Mouse (Mus musculus) embryonic facial prominence, embryonic 12.5 days (tissue): ENCODE results near the gene Plcb4. TPM values are rescaled to one million over a fixed set of nuclear protein-coding genes. Genes with fewer than 3 reads are reported as not detected.

ENCODE experiments used
- ATAC-seq: fragments of 200-750 bp; cut with Nextera tagmentation; 2 replicates; pipeline ENCODE4 v1.8.0; 2017; ENCODE audit not compliant: insufficient number of reproducible peaks, insufficient read depth, low FRiP score, low TSS enrichment
- H3K27ac ChIP-seq: fragments of 300-500 bp; sonication (generic); 2 replicates; pipeline ENCODE4 v1.5.1; 2016; ENCODE audit warnings: mild to moderate bottlenecking
- H3K27me3 ChIP-seq: fragments of 300-500 bp; sonication (generic); 2 replicates; pipeline ENCODE4 v1.6.1; 2016; ENCODE audit warnings: mild to moderate bottlenecking, moderate library complexity
- H3K36me3 ChIP-seq: fragments of 300-500 bp; sonication (generic); 2 replicates; pipeline ENCODE4 v1.6.1; 2016; ENCODE audit warnings: mild to moderate bottlenecking
- H3K4me1 ChIP-seq: fragments of 300-500 bp; sonication (generic); 2 replicates; pipeline ENCODE4 v1.6.1; 2016
- H3K4me2 ChIP-seq: fragments of 300-500 bp; sonication (generic); replicated peaks from 2 replicates; pipeline ENCODE4 v1.6.1; 2016; ENCODE audit warnings: mild to moderate bottlenecking, moderate library complexity
- H3K4me3 ChIP-seq: fragments of 300-500 bp; sonication (generic); 2 replicates; pipeline ENCODE4 v1.5.1; 2016; ENCODE audit warnings: mild to moderate bottlenecking
- H3K9ac ChIP-seq: fragments of 300-500 bp; sonication (generic); 2 replicates; pipeline ENCODE4 v1.6.1; 2016; ENCODE audit warnings: mild to moderate bottlenecking, moderate library complexity
- H3K9me3 ChIP-seq: fragments of 300-500 bp; sonication (generic); 2 replicates; pipeline ENCODE4 v1.6.1; 2016; ENCODE audit warnings: mild to moderate bottlenecking, moderate library complexity
- WGBS: fragments of 180-500 bp; shearing (Covaris S2); methylation state at CpG from one replicate; pipeline ENCODE4 v1.1.7; 2016; 5-methylcytosine and 5-hydroxymethylcytosine counted together
- polyA plus RNA-seq: library from polyadenylated mRNA; unstranded; fragments of >200 nt; fragmentation: Nextera tagmentation; extraction: Ambion mirVana; gene quantifications from 2 replicates; pipeline ENCODE4 v1.2.1, GENCODE M21; 2016

Gene Plcb4
- polyA plus RNA-seq, 1 experiment from 2014 or later = 18.7 TPM

- Histone ChIP-seq H3K4me1 (no peaks in the 10 kb centered on the region; the same call in 1 of the 2 replicates), H3K4me3 (no peak overlapping the region), H3K9ac (no peak overlapping the region), H3K4me2 (no peak overlapping the region), H3K27ac (no peak overlapping the region), H3K9me3 (no peaks in the 10 kb centered on the region), H3K36me3 (no peaks in the 10 kb centered on the region), H3K27me3 (no peaks in the 10 kb centered on the region)
- 75% methylated on average over 3 of the region's 3 CpGs for WGBS
- ATAC-seq = no peak
These were observed 258.2 kb downstream of the Plcb4 start for GRCm38 (mm10) chr2:135917000-135917399.

- no peak overlapping the region for H3K4me3 ChIP-seq
- H3K9me3 ChIP-seq = no peaks in the 10 kb centered on the region
- H3K27me3 ChIP-seq = no peaks in the 10 kb centered on the region
- no peak overlapping the region for H3K4me2 ChIP-seq
- no peak overlapping the region for H3K9ac ChIP-seq
- 75% methylated on average over 5 of the region's 5 CpGs for WGBS
- ATAC-seq = no peak
- H3K36me3 ChIP-seq = no peaks in the 10 kb centered on the region
- H3K27ac ChIP-seq = no peak overlapping the region
- H3K4me1 ChIP-seq = no peaks in the 10 kb centered on the region; the same call in 1 of the 2 replicates
These were observed 259.3 kb downstream of the Plcb4 start for GRCm38 (mm10) chr2:135918116-135918515.

- H3K36me3 ChIP-seq = no peaks in the 10 kb centered on the region
- H3K27ac ChIP-seq = no peak overlapping the region
- no peak overlapping the region for H3K4me3 ChIP-seq
- H3K4me1 ChIP-seq = no peaks in the 10 kb centered on the region
- no peak for ATAC-seq
- H3K9me3 ChIP-seq = no peaks in the 10 kb centered on the region
- H3K4me2 ChIP-seq = no peak overlapping the region
- no peak overlapping the region for H3K9ac ChIP-seq
- no peaks in the 10 kb centered on the region for H3K27me3 ChIP-seq
- 73% methylated on average over 6 of the region's 6 CpGs for WGBS
These were observed 260.8 kb downstream of the Plcb4 start for GRCm38 (mm10) chr2:135919641-135920040.

GRCm38 (mm10) chr2:135926660-135927343 lies 268.0 kb downstream of the Plcb4 start:
- no peak for ATAC-seq
- WGBS = 78% methylated on average over 8 of the region's 8 CpGs

GRCm38 (mm10) chr2:135929021-135929720 lies 270.4 kb downstream of the Plcb4 start:
- H3K9ac ChIP-seq = no peak overlapping the region
- H3K9me3 ChIP-seq = no peaks in the 10 kb centered on the region
- WGBS = 79% methylated on average over 9 of the region's 9 CpGs
- H3K4me1 ChIP-seq = peaks cover 8% of the 10 kb centered on the region; the same call in 1 of the 2 replicates
- H3K27ac ChIP-seq = no peak overlapping the region
- H3K27me3 ChIP-seq = no peaks in the 10 kb centered on the region
- ATAC-seq = no peak
- no peak overlapping the region for H3K4me2 ChIP-seq
- H3K4me3 ChIP-seq = no peak overlapping the region
- no peaks in the 10 kb centered on the region for H3K36me3 ChIP-seq

More at GRCm38 (mm10) chr2:135926660-135927343, 268.0 kb downstream of the Plcb4 start:
- H3K4me3 ChIP-seq = no peak overlapping the region
- no peaks in the 10 kb centered on the region for H3K27me3 ChIP-seq
- no peaks in the 10 kb centered on the region for H3K9me3 ChIP-seq
- no peak overlapping the region for H3K27ac ChIP-seq
- no peak overlapping the region for H3K4me2 ChIP-seq
- no peak overlapping the region for H3K9ac ChIP-seq
- no peaks in the 10 kb centered on the region for H3K36me3 ChIP-seq
- H3K4me1 ChIP-seq = peaks cover 8% of the 10 kb centered on the region; the same call in 1 of the 2 replicates

GRCm38 (mm10) chr2:135930696-135931095 lies 271.9 kb downstream of the Plcb4 start:
- Histone ChIP-seq H3K4me2 (no peak overlapping the region), H3K9ac (no peak overlapping the region), H3K4me3 (no peak overlapping the region), H3K36me3 (no peaks in the 10 kb centered on the region), H3K27me3 (no peaks in the 10 kb centered on the region), H3K4me1 (peaks cover 8% of the 10 kb centered on the region; the same call in 1 of the 2 replicates), H3K27ac (no peak overlapping the region), H3K9me3 (no peaks in the 10 kb centered on the region)
- no peak for ATAC-seq
- WGBS = 87% methylated on average over 4 of the region's 4 CpGs

- no peak overlapping the region for H3K4me3 ChIP-seq
- H3K27ac ChIP-seq = no peak overlapping the region
- H3K4me1 ChIP-seq = peaks cover 7% of the 10 kb centered on the region
- no peaks in the 10 kb centered on the region for H3K9me3 ChIP-seq
- H3K4me2 ChIP-seq = no peak overlapping the region
- no peaks in the 10 kb centered on the region for H3K27me3 ChIP-seq
- H3K36me3 ChIP-seq = no peaks in the 10 kb centered on the region
- no peak overlapping the region for H3K9ac ChIP-seq
- 82% methylated on average over 4 of the region's 4 CpGs for WGBS
- no peak for ATAC-seq
These were observed 273.8 kb downstream of the Plcb4 start for GRCm38 (mm10) chr2:135932569-135932968.

- Histone ChIP-seq H3K27me3 (no peaks in the 10 kb centered on the region), H3K4me3 (no peak overlapping the region), H3K27ac (no peak overlapping the region), H3K9me3 (no peaks in the 10 kb centered on the region), H3K4me1 (no peaks in the 10 kb centered on the region; the same call in 1 of the 2 replicates), H3K36me3 (no peaks in the 10 kb centered on the region), H3K9ac (no peak overlapping the region), H3K4me2 (no peak overlapping the region)
- 83% methylated on average over 6 of the region's 6 CpGs for WGBS
- ATAC-seq = no peak
These were observed 277.6 kb downstream of the Plcb4 start for GRCm38 (mm10) chr2:135936376-135936775.

GRCm38 (mm10) chr2:135937646-135938045 lies 278.8 kb downstream of the Plcb4 start:
- Histone ChIP-seq H3K4me3 (no peak overlapping the region), H3K27ac (no peak overlapping the region), H3K4me2 (no peak overlapping the region), H3K27me3 (no peaks in the 10 kb centered on the region), H3K4me1 (no peaks in the 10 kb centered on the region; the same call in 1 of the 2 replicates), H3K36me3 (no peaks in the 10 kb centered on the region), H3K9me3 (no peaks in the 10 kb centered on the region), H3K9ac (no peak overlapping the region)
- 81% methylated on average over 6 of the region's 6 CpGs for WGBS
- no peak for ATAC-seq

- Histone ChIP-seq H3K27me3 (no peaks in the 10 kb centered on the region), H3K4me2 (no peak overlapping the region), H3K9ac (no peak overlapping the region), H3K9me3 (no peaks in the 10 kb centered on the region), H3K4me1 (no peaks in the 10 kb centered on the region; the same call in 1 of the 2 replicates), H3K4me3 (no peak overlapping the region), H3K27ac (no peak overlapping the region), H3K36me3 (no peaks in the 10 kb centered on the region)
- 73% methylated on average over 9 of the region's 9 CpGs for WGBS
- no peak for ATAC-seq
These were observed 281.1 kb downstream of the Plcb4 start for GRCm38 (mm10) chr2:135939933-135940332.

- 78% methylated on average over 1 of the region's 1 CpGs for WGBS
- Histone ChIP-seq H3K27me3 (no peaks in the 10 kb centered on the region), H3K4me1 (no peaks in the 10 kb centered on the region), H3K4me3 (no peak overlapping the region), H3K9ac (no peak overlapping the region), H3K9me3 (no peaks in the 10 kb centered on the region; the same call in 1 of the 2 replicates), H3K36me3 (0 out of 2 replicates have a peak, but pooled peaks cover 4% of the 10 kb centered on the region), H3K4me2 (no peak overlapping the region), H3K27ac (no peak overlapping the region)
- ATAC-seq = no peak
These were observed 289.0 kb downstream of the Plcb4 start for GRCm38 (mm10) chr2:135947839-135948238.
